Mouse (Mus musculus): ENCODE data around the gene Aaed1. TPM values are rescaled to one million over a fixed set of nuclear protein-coding genes. Genes with fewer than 3 reads are reported as not detected.

Gene Aaed1
- polyA plus RNA-seq, 1 experiment from 2014 or later = 8.2 TPM

- no peak overlapping the region for H3K9ac ChIP-seq (replicated peaks; ENCODE audit: low read depth, low read length)
- no peak overlapping the region for H3K4me2 ChIP-seq (ENCODE audit: low read length)
- no peaks in the 10 kb centered on the region for H3K9me3 ChIP-seq (ENCODE audit: control insufficient read depth, low read length)
- H3K27ac ChIP-seq (ENCODE audit: low read length) = no peak overlapping the region
- ATAC-seq = no peak
- H3K36me3 ChIP-seq (ENCODE audit: control insufficient read depth, insufficient read depth) = no peaks in the 10 kb centered on the region
- H3K4me1 ChIP-seq (replicated peaks; ENCODE audit: control insufficient read depth, insufficient read depth, low read length) = no peaks in the 10 kb centered on the region
- H3K27me3 ChIP-seq (replicated peaks; ENCODE audit: control insufficient read depth, insufficient read depth, low read length) = no peaks in the 10 kb centered on the region
- WGBS = 86% methylated on average over 4 of the region's 4 CpGs
- H3K4me3 ChIP-seq (replicated peaks; ENCODE audit: low read length) = no peak overlapping the region
Measured at GRCm38 (mm10) chr13:64233139-64233538, 79.4 kb downstream of the Aaed1 start.

- no peak overlapping the region for H3K4me2 ChIP-seq (ENCODE audit: low read length)
- H3K4me3 ChIP-seq (replicated peaks; ENCODE audit: low read length) = no peak overlapping the region
- H3K4me1 ChIP-seq (replicated peaks; ENCODE audit: control insufficient read depth, insufficient read depth, low read length) = no peaks in the 10 kb centered on the region
- H3K36me3 ChIP-seq (ENCODE audit: control insufficient read depth, insufficient read depth) = no peaks in the 10 kb centered on the region
- no peak for ATAC-seq
- H3K9me3 ChIP-seq (ENCODE audit: control insufficient read depth, low read length) = no peaks in the 10 kb centered on the region
- H3K27me3 ChIP-seq (replicated peaks; ENCODE audit: control insufficient read depth, insufficient read depth, low read length) = no peaks in the 10 kb centered on the region
- 91% methylated on average over 4 of the region's 4 CpGs for WGBS
- H3K9ac ChIP-seq (replicated peaks; ENCODE audit: low read depth, low read length) = no peak overlapping the region
- no peak overlapping the region for H3K27ac ChIP-seq (ENCODE audit: low read length)
Measured at GRCm38 (mm10) chr13:64226725-64227124, 85.8 kb downstream of the Aaed1 start.

GRCm38 (mm10) chr13:64225738-64226137 lies 86.8 kb downstream of the Aaed1 start:
- Histone ChIP-seq H3K9ac (replicated peaks; ENCODE audit: low read depth, low read length) (no peak overlapping the region), H3K4me3 (replicated peaks; ENCODE audit: low read length) (no peak overlapping the region), H3K9me3 (ENCODE audit: control insufficient read depth, low read length) (no peaks in the 10 kb centered on the region), H3K4me1 (replicated peaks; ENCODE audit: control insufficient read depth, insufficient read depth, low read length) (no peaks in the 10 kb centered on the region), H3K27me3 (replicated peaks; ENCODE audit: control insufficient read depth, insufficient read depth, low read length) (no peaks in the 10 kb centered on the region), H3K36me3 (ENCODE audit: control insufficient read depth, insufficient read depth) (no peaks in the 10 kb centered on the region), H3K27ac (ENCODE audit: low read length) (no peak overlapping the region), H3K4me2 (ENCODE audit: low read length) (no peak overlapping the region)
- ATAC-seq = no peak
- 93% methylated on average over 3 of the region's 3 CpGs for WGBS

Other genes starting within 250 kb of the Aaed1 start
- gene Hsd17b3, start 223.5 kb downstream of the Aaed1 start, polyA plus RNA-seq (2015; fragmentation: Nextera tagmentation; extraction: Ambion mirVana) = not detected in 2 replicates
- 0.46 and 0.86 TPM in 2 replicates for gene Slc35d2, start 183.3 kb downstream of the Aaed1 start, polyA plus RNA-seq (2015; fragmentation: Nextera tagmentation; extraction: Ambion mirVana)
- gene Zfp367, start 159.5 kb downstream of the Aaed1 start, polyA plus RNA-seq (2015; fragmentation: Nextera tagmentation; extraction: Ambion mirVana) = 10.8 and 13.1 TPM in 2 replicates
- 15.9 and 18.1 TPM in 2 replicates for gene Habp4, start 150.9 kb downstream of the Aaed1 start, polyA plus RNA-seq (2015; fragmentation: Nextera tagmentation; extraction: Ambion mirVana)
- gene Cdc14b, start 37.4 kb downstream of the Aaed1 start, polyA plus RNA-seq (2015; fragmentation: Nextera tagmentation; extraction: Ambion mirVana) = 1.7 and 2.9 TPM in 2 replicates
- 114 and 117 TPM in 2 replicates for gene Ctsl, start 58.2 kb upstream of the Aaed1 start, polyA plus RNA-seq (2015; fragmentation: Nextera tagmentation; extraction: Ambion mirVana)
- gene Cdk20, start 119.6 kb upstream of the Aaed1 start, polyA plus RNA-seq (2015; fragmentation: Nextera tagmentation; extraction: Ambion mirVana) = 32.6 and 33.1 TPM in 2 replicates
- gene Fam240b, start 185.1 kb upstream of the Aaed1 start, polyA plus RNA-seq (2015; fragmentation: Nextera tagmentation; extraction: Ambion mirVana) = not detected in 2 replicates